Mouse (Mus musculus): Measurements from ENCODE around the gene Kcnh2.

Kcnh2 gene

GRCm38 (mm10) chr5:24379501-24379900 lies 28.1 kb upstream of the Kcnh2 start:
- no peak for DNase-seq (ENCODE audit: extremely low read depth, insufficient read length, low spot score)

- no peak for DNase-seq (ENCODE audit: extremely low read depth, insufficient read length, low spot score)
Observed at GRCm38 (mm10) chr5:24378700-24379099, 27.3 kb upstream of the Kcnh2 start.

- no peak for DNase-seq (ENCODE audit: extremely low read depth, insufficient read length, low spot score)
Observed at GRCm38 (mm10) chr5:24374666-24375328, 23.4 kb upstream of the Kcnh2 start.

GRCm38 (mm10) chr5:24374216-24374615 lies 22.8 kb upstream of the Kcnh2 start:
- no peak for DNase-seq (ENCODE audit: extremely low read depth, insufficient read length, low spot score)

GRCm38 (mm10) chr5:24373807-24374206 lies 22.4 kb upstream of the Kcnh2 start:
- no peak for DNase-seq (ENCODE audit: extremely low read depth, insufficient read length, low spot score)

- DNase-seq (ENCODE audit: extremely low read depth, insufficient read length, low spot score) = no peak
Observed at GRCm38 (mm10) chr5:24369767-24370166, 18.4 kb upstream of the Kcnh2 start.

GRCm38 (mm10) chr5:24366426-24366825 lies 15.0 kb upstream of the Kcnh2 start:
- DNase-seq (ENCODE audit: extremely low read depth, insufficient read length, low spot score) = no peak

- DNase-seq (ENCODE audit: extremely low read depth, insufficient read length, low spot score) = no peak
Observed at GRCm38 (mm10) chr5:24365528-24365927, 14.1 kb upstream of the Kcnh2 start.

- no peak for DNase-seq (ENCODE audit: extremely low read depth, insufficient read length, low spot score)
Observed at GRCm38 (mm10) chr5:24364963-24365362, 13.6 kb upstream of the Kcnh2 start.

- no peak for DNase-seq (ENCODE audit: extremely low read depth, insufficient read length, low spot score)
Observed at GRCm38 (mm10) chr5:24364508-24364907, 13.1 kb upstream of the Kcnh2 start, which contains the start of gene Nos3. Gene Nos3 (plus strand): TSS chr5:24364810.

- DNase-seq (ENCODE audit: extremely low read depth, insufficient read length, low spot score) = no peak
Observed at GRCm38 (mm10) chr5:24364061-24364460, 12.7 kb upstream of the Kcnh2 start.

GRCm38 (mm10) chr5:24363467-24363866 lies 12.1 kb upstream of the Kcnh2 start:
- no peak for DNase-seq (ENCODE audit: extremely low read depth, insufficient read length, low spot score)

- DNase-seq (ENCODE audit: extremely low read depth, insufficient read length, low spot score) = peak; percentile 69
Observed at GRCm38 (mm10) chr5:24360792-24361454, 9.5 kb upstream of the Kcnh2 start.

GRCm38 (mm10) chr5:24357461-24357860 lies 6.1 kb upstream of the Kcnh2 start:
- no peak for DNase-seq (ENCODE audit: extremely low read depth, insufficient read length, low spot score)

GRCm38 (mm10) chr5:24356764-24357163 lies 5.4 kb upstream of the Kcnh2 start:
- DNase-seq (ENCODE audit: extremely low read depth, insufficient read length, low spot score) = no peak

- no peak for DNase-seq (ENCODE audit: extremely low read depth, insufficient read length, low spot score)
Observed at GRCm38 (mm10) chr5:24353327-24353726, 1.9 kb upstream of the Kcnh2 start.

GRCm38 (mm10) chr5:24352251-24352859 lies 951 bp upstream of the Kcnh2 start:
- DNase-seq (ENCODE audit: extremely low read depth, insufficient read length, low spot score) = no peak

- no peak for DNase-seq (ENCODE audit: extremely low read depth, insufficient read length, low spot score)
Observed at GRCm38 (mm10) chr5:24351701-24352171, 332 bp upstream of the Kcnh2 start.

GRCm38 (mm10) chr5:24350531-24351250 lies 713 bp downstream of the Kcnh2 start:
- DNase-seq (ENCODE audit: extremely low read depth, insufficient read length, low spot score) = no peak

GRCm38 (mm10) chr5:24350073-24350472 lies 1.3 kb downstream of the Kcnh2 start:
- no peak for DNase-seq (ENCODE audit: extremely low read depth, insufficient read length, low spot score)

GRCm38 (mm10) chr5:24348546-24348945 lies 2.9 kb downstream of the Kcnh2 start:
- DNase-seq (ENCODE audit: extremely low read depth, insufficient read length, low spot score) = no peak

All from 3134 (cell line).